Mouse (Mus musculus): ENCODE results near the gene Plekhg2. TPM values are rescaled to one million over a fixed set of nuclear protein-coding genes. Genes with fewer than 3 reads are reported as not detected.
A peak's percentile ranks its signal among the peaks of the same experiment; 100 is the strongest.

The Plekhg2 gene
- polyA plus RNA-seq, 1 experiment from 2014 or later, result 75.1 TPM

GRCm38 (mm10) chr7:28311151-28311925 lies 61.1 kb downstream of the Plekhg2 start:
- Histone ChIP-seq H3K4me1 (ENCODE audit: insufficient read depth) (0 out of 2 replicates have a peak, but pooled peaks cover 5% of the 10 kb centered on the region), H3K27me3 (ENCODE audit: insufficient read depth, low read length) (no peaks in the 10 kb centered on the region), H3K9ac (peak overlapping the region; percentile 87), H3K36me3 (ENCODE audit: insufficient read depth) (peaks cover 61% of the 10 kb centered on the region), H3K4me3 (ENCODE audit: low read depth, low read length) (peak overlapping the region; percentile 95), H3K27ac (ENCODE audit: low read depth) (peak overlapping the region; percentile 67), H3K9me3 (ENCODE audit: low read depth, low read length) (no peaks in the 10 kb centered on the region), H3K4me2 (peak overlapping the region; percentile 69)
- no peak for TF ChIP-seq CTCF (IDR thresholded peaks at IDR 0.05; ENCODE audit: low read depth)
- ATAC-seq (ENCODE audit: insufficient read depth) (peak; percentile 58), DNase-seq (peak; percentile 10)
- 6% methylated on average over 35 of the region's 35 CpGs for WGBS

- Histone ChIP-seq H3K9me3 (ENCODE audit: low read depth, low read length) (no peaks in the 10 kb centered on the region), H3K36me3 (ENCODE audit: insufficient read depth) (peaks cover 60% of the 10 kb centered on the region), H3K4me2 (no peak overlapping the region), H3K4me1 (ENCODE audit: insufficient read depth) (0 out of 2 replicates have a peak, but pooled peaks cover 5% of the 10 kb centered on the region), H3K27ac (ENCODE audit: low read depth) (no peak overlapping the region), H3K27me3 (ENCODE audit: insufficient read depth, low read length) (no peaks in the 10 kb centered on the region), H3K4me3 (ENCODE audit: low read depth, low read length) (no peak overlapping the region; the same call in 1 of the 2 replicates), H3K9ac (no peak overlapping the region)
- no peak for TF ChIP-seq CTCF (IDR thresholded peaks at IDR 0.05; ENCODE audit: low read depth)
- no peak for DNase-seq
- WGBS, result 59% methylated on average over 9 of the region's 9 CpGs
- ATAC-seq (ENCODE audit: insufficient read depth), result no peak
Measured at GRCm38 (mm10) chr7:28309737-28310136, 62.7 kb downstream of the Plekhg2 start.

Other genes starting within 250 kb of the Plekhg2 start
- gene 9530053A07Rik, start 243.1 kb downstream of the Plekhg2 start, polyA plus RNA-seq (2014; fragmentation: Nextera tagmentation; extraction: Ambion mirVana), result not detected in 2 replicates
- gene Fbl, start 202.9 kb downstream of the Plekhg2 start, polyA plus RNA-seq (2014; fragmentation: Nextera tagmentation; extraction: Ambion mirVana), result 47.3 and 50.9 TPM in 2 replicates
- gene Dyrk1b, start 193.1 kb downstream of the Plekhg2 start, polyA plus RNA-seq (2014; fragmentation: Nextera tagmentation; extraction: Ambion mirVana), result 13.2 and 14.4 TPM in 2 replicates
- 9.8 and 12.9 TPM in 2 replicates for gene Eid2, start 104.7 kb downstream of the Plekhg2 start, polyA plus RNA-seq (2014; fragmentation: Nextera tagmentation; extraction: Ambion mirVana)
- 9.0 and 10.9 TPM in 2 replicates for gene Eid2b, start 94.9 kb downstream of the Plekhg2 start, polyA plus RNA-seq (2014; fragmentation: Nextera tagmentation; extraction: Ambion mirVana)
- gene Selenov, start 81.4 kb downstream of the Plekhg2 start, polyA plus RNA-seq (2014; fragmentation: Nextera tagmentation; extraction: Ambion mirVana), result 0.15 TPM in 1 of 2 replicates, not detected in the other
- gene Dll3, start 70.4 kb downstream of the Plekhg2 start, polyA plus RNA-seq (2014; fragmentation: Nextera tagmentation; extraction: Ambion mirVana), result 0.43 and 0.66 TPM in 2 replicates
- 162 and 174 TPM in 2 replicates for gene Timm50, start 60.5 kb downstream of the Plekhg2 start, polyA plus RNA-seq (2014; fragmentation: Nextera tagmentation; extraction: Ambion mirVana)
- 73.5 and 77.5 TPM in 2 replicates for gene Supt5, start 33.9 kb downstream of the Plekhg2 start, polyA plus RNA-seq (2014; fragmentation: Nextera tagmentation; extraction: Ambion mirVana)
- gene Rps16, start 21.9 kb downstream of the Plekhg2 start, polyA plus RNA-seq (2014; fragmentation: Nextera tagmentation; extraction: Ambion mirVana), result 1,310 and 1,324 TPM in 2 replicates
- gene Zfp36, start 7.7 kb upstream of the Plekhg2 start, polyA plus RNA-seq (2014; fragmentation: Nextera tagmentation; extraction: Ambion mirVana), result 12.9 and 13.2 TPM in 2 replicates
- gene Med29, start 20.1 kb upstream of the Plekhg2 start, polyA plus RNA-seq (2014; fragmentation: Nextera tagmentation; extraction: Ambion mirVana), result 45.9 and 49.1 TPM in 2 replicates
- 73.1 and 75.4 TPM in 2 replicates for gene Paf1, start 20.4 kb upstream of the Plekhg2 start, polyA plus RNA-seq (2014; fragmentation: Nextera tagmentation; extraction: Ambion mirVana)
- gene Gmfg, start 64.8 kb upstream of the Plekhg2 start, polyA plus RNA-seq (2014; fragmentation: Nextera tagmentation; extraction: Ambion mirVana), result 30.5 and 37.0 TPM in 2 replicates
- 4.4 and 6.6 TPM in 2 replicates for gene Lrfn1, start 79.4 kb upstream of the Plekhg2 start, polyA plus RNA-seq (2014; fragmentation: Nextera tagmentation; extraction: Ambion mirVana)
- gene Ifnl2, start 137.9 kb upstream of the Plekhg2 start, polyA plus RNA-seq (2014; fragmentation: Nextera tagmentation; extraction: Ambion mirVana), result not detected in 2 replicates
- gene Ifnl3, start 150.2 kb upstream of the Plekhg2 start, polyA plus RNA-seq (2014; fragmentation: Nextera tagmentation; extraction: Ambion mirVana), result not detected in 2 replicates
- not detected in 2 replicates for gene Sycn, start 168.3 kb upstream of the Plekhg2 start, polyA plus RNA-seq (2014; fragmentation: Nextera tagmentation; extraction: Ambion mirVana)
- not detected in 2 replicates for gene Nccrp1, start 174.7 kb upstream of the Plekhg2 start, polyA plus RNA-seq (2014; fragmentation: Nextera tagmentation; extraction: Ambion mirVana)
- gene Samd4b, start 225.5 kb upstream of the Plekhg2 start, polyA plus RNA-seq (2014; fragmentation: Nextera tagmentation; extraction: Ambion mirVana), result 27.9 and 34.0 TPM in 2 replicates
- 46.2 and 52.5 TPM in 2 replicates for gene Pak4, start 225.6 kb upstream of the Plekhg2 start, polyA plus RNA-seq (2014; fragmentation: Nextera tagmentation; extraction: Ambion mirVana)

Data from lung, embryonic 14.5 days (tissue).